Mouse (Mus musculus): ENCODE results near the gene Vrk3. TPM values are rescaled to one million over a fixed set of nuclear protein-coding genes. Genes with fewer than 3 reads are reported as not detected.

The Vrk3 gene
- 4.8 TPM for polyA plus RNA-seq (2015; fragmentation: Illumina TruSeq; extraction: RNeasy Lipid Tissue Mini Kit (QIAGEN cat#74804); ENCODE audit: insufficient read depth, low read depth, low replicate concordance)

DNA sequence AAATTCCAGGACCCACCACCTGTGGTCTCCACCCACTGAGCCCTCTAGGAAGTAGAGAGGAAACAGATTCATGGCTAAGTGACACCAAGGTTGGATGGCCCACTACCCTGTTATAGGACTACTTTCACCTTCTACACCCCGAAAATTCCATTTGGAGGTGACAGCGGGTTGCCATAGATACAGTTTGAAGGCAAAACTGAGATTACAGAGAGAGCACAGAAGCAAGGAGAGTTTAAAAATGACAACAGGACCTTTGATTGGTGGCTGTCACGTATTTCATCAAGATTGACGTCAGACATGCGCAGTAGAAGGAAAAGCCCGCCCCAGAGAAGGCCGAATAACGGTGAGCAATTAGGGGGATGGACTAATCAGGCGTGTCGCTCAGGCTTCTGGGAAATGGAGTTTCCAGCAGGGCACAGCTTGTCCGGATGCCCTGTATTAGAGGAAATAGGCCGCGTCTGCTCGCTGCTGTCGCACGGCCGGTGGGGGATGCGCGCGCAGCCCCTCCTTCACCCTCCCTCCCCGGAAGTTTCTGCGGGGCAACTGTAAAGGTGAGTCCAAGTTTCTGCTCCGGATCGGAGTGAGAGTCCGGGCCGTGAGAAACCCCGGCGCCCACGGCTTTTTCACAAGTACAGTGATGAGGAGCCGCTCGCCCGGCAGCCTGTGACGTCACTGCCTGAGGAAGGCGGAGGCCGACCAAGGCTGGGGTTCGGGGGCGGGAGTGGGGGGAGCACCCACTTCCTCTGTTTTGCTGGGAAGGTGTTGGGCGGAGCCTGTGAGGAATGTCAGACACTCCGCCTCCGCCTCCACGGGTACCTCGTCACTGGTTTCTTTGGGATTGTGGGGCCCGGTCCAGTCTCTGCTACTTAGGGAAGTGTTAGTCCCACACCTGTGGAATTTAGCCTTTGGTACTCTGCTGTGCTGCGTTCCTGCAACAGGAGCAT, at the start of gene Vrk3:
Vrk3 (plus strand) TSS at position 313 of the 944 bp plus-strand sequence.

DNA sequence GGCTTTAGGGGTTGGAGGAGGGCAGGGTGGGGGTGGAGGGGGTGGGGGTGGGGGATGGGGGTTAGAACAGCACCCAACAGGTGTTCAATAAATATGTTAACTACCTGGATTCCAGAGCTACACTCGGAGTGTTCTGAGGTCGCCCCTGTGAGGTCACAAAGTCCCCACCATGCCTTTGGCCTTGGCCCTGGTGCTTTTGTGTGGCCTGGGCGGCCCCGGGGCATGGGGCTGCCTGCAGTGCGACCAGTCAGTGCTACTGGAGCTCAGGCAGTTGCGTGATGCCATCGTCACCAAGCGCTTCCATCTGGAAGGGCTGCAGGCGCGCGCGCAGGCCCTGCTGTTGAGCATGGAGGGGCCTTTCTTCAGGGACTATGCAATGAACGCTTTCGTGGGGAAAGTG, 39.6 kb upstream of the Vrk3 start, which contains the start of gene Izumo2:
Izumo2 (plus strand) TSS at position 169 of the 400 bp plus-strand sequence.

DNA sequence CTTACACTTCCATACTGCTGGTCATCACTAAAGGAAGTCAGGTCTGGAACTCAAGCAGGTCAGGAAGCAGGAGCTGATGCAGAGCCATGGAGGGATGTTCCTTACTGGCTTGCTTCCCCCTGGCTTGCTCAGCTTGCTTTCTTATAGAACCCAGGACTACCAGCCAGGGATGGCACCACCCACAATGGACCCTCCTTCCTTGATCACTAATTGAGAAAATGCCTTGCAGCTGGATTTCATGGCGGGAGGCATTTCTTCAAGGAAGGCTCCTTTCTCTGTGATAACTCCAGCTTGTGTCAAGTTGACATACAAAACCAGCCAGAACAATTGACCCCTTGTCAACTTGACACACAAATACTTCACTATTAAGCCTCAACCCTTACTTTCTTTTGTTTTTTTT, 2.7 kb downstream of the Vrk3 start, which contains the start of gene Zfp473:
Zfp473 (minus strand) TSS at position 101 of the 400 bp plus-strand sequence.

DNA sequence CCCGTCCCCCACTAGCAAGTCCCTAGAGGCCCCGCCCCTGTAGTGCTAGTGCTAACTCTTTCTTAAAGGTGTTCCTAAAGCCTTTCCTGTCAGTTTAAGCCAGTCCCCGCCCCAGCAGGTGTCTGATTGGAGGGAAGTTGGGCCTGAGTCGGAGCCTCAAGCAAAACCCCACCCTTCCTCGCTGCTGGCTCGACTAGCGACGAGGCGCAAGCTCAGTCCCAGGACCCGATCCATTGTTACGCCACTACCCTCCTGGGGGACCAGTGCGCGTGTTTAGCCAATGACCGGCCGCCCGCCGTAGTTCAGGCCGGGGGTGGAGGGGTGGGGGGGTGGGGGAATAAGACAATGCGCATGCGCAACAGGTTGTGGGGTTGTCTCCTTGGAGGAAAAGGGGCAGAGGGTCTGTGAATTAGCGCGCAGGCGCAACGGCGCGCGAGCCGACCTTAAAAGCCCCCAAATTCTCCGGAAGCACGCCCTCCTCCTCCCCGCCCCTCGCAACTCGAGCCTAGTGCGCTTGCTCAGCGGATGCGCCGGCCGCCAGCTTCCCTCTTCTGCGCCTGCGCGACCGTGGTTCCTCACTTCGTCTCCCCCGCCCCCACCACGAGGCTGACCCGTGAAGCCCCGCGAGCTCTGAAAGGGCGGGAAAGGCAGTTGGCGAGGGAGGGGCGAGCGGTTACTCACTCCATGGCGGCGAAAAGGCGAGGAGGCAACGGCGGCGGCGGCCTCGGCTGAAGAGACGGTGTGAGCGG, 67.7 kb downstream of the Vrk3 start, which contains the start of the genes Nup62 and Il4i1:
Nup62 (plus strand) TSS at position 368 of the 749 bp plus-strand sequence.
Il4i1 (plus strand) TSS at position 667 of the 749 bp plus-strand sequence.

DNA sequence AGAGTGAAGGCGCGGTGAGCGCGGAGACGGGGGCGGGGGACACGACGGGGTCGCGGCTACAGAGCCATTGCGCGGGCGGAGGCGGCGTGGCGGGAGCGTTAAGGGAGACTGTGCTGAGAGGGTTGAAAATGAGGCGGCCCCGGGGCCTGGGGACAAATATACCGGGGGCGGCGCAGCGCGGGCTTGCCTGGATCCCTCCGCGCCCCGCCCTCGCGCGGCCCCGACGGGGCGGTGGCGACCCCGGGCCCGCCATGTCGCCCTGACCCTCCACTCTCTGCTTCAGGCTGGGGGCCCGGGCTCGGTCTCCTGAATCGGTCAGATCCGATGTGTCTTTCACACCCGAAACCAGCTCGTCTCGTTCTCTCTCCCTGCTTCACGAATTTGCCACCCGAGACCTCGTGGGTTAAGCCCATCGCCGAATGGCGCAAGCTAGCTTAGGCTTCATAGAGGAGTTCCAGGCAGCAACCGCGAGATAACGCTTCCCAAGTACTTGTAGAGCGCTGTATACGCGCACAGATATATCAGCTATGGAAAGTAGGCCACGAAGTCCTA, 68.3 kb downstream of the Vrk3 start, which contains the start of gene Atf5:
Atf5 (minus strand) TSS at position 189 of the 552 bp plus-strand sequence.

Other genes starting within 250 kb of the Vrk3 start
- gene Mybpc2, start 223.8 kb upstream of the Vrk3 start, polyA plus RNA-seq (2015; fragmentation: Illumina TruSeq; extraction: RNeasy Lipid Tissue Mini Kit (QIAGEN cat#74804); ENCODE audit: insufficient read depth, low read depth, low replicate concordance): 0.37 TPM
- gene Spib, start 216.3 kb upstream of the Vrk3 start, polyA plus RNA-seq (2015; fragmentation: Illumina TruSeq; extraction: RNeasy Lipid Tissue Mini Kit (QIAGEN cat#74804); ENCODE audit: insufficient read depth, low read depth, low replicate concordance): 0.50 TPM
- 12.0 TPM for gene Pold1, start 199.6 kb upstream of the Vrk3 start, polyA plus RNA-seq (2015; fragmentation: Illumina TruSeq; extraction: RNeasy Lipid Tissue Mini Kit (QIAGEN cat#74804); ENCODE audit: insufficient read depth, low read depth, low replicate concordance)
- gene Nr1h2, start 194.5 kb upstream of the Vrk3 start, polyA plus RNA-seq (2015; fragmentation: Illumina TruSeq; extraction: RNeasy Lipid Tissue Mini Kit (QIAGEN cat#74804); ENCODE audit: insufficient read depth, low read depth, low replicate concordance): 41.0 TPM
- gene Napsa, start 176.0 kb upstream of the Vrk3 start, polyA plus RNA-seq (2015; fragmentation: Illumina TruSeq; extraction: RNeasy Lipid Tissue Mini Kit (QIAGEN cat#74804); ENCODE audit: insufficient read depth, low read depth, low replicate concordance): 0.72 TPM
- gene Kcnc3, start 157.7 kb upstream of the Vrk3 start, polyA plus RNA-seq (2015; fragmentation: Illumina TruSeq; extraction: RNeasy Lipid Tissue Mini Kit (QIAGEN cat#74804); ENCODE audit: insufficient read depth, low read depth, low replicate concordance): 3.5 TPM
- 5.7 TPM for gene Myh14, start 77.6 kb upstream of the Vrk3 start, polyA plus RNA-seq (2015; fragmentation: Illumina TruSeq; extraction: RNeasy Lipid Tissue Mini Kit (QIAGEN cat#74804); ENCODE audit: insufficient read depth, low read depth, low replicate concordance)
- not detected for gene Izumo2, start 39.7 kb upstream of the Vrk3 start, polyA plus RNA-seq (2015; fragmentation: Illumina TruSeq; extraction: RNeasy Lipid Tissue Mini Kit (QIAGEN cat#74804); ENCODE audit: insufficient read depth, low read depth, low replicate concordance)
- gene Zfp473, start 2.6 kb downstream of the Vrk3 start, polyA plus RNA-seq (2015; fragmentation: Illumina TruSeq; extraction: RNeasy Lipid Tissue Mini Kit (QIAGEN cat#74804); ENCODE audit: insufficient read depth, low read depth, low replicate concordance): 0.28 TPM
- 5.4 TPM for gene Nup62, start 67.7 kb downstream of the Vrk3 start, polyA plus RNA-seq (2015; fragmentation: Illumina TruSeq; extraction: RNeasy Lipid Tissue Mini Kit (QIAGEN cat#74804); ENCODE audit: insufficient read depth, low read depth, low replicate concordance)
- gene Il4i1, start 68.0 kb downstream of the Vrk3 start, polyA plus RNA-seq (2015; fragmentation: Illumina TruSeq; extraction: RNeasy Lipid Tissue Mini Kit (QIAGEN cat#74804); ENCODE audit: insufficient read depth, low read depth, low replicate concordance): not detected
- 44.5 TPM for gene Atf5, start 68.2 kb downstream of the Vrk3 start, polyA plus RNA-seq (2015; fragmentation: Illumina TruSeq; extraction: RNeasy Lipid Tissue Mini Kit (QIAGEN cat#74804); ENCODE audit: insufficient read depth, low read depth, low replicate concordance)
- gene Akt1s1, start 100.6 kb downstream of the Vrk3 start, polyA plus RNA-seq (2015; fragmentation: Illumina TruSeq; extraction: RNeasy Lipid Tissue Mini Kit (QIAGEN cat#74804); ENCODE audit: insufficient read depth, low read depth, low replicate concordance): 13.5 TPM
- 19.6 TPM for gene Tbc1d17, start 100.7 kb downstream of the Vrk3 start, polyA plus RNA-seq (2015; fragmentation: Illumina TruSeq; extraction: RNeasy Lipid Tissue Mini Kit (QIAGEN cat#74804); ENCODE audit: insufficient read depth, low read depth, low replicate concordance)
- gene Pnkp, start 108.7 kb downstream of the Vrk3 start, polyA plus RNA-seq (2015; fragmentation: Illumina TruSeq; extraction: RNeasy Lipid Tissue Mini Kit (QIAGEN cat#74804); ENCODE audit: insufficient read depth, low read depth, low replicate concordance): 11.9 TPM
- gene Ptov1, start 121.4 kb downstream of the Vrk3 start, polyA plus RNA-seq (2015; fragmentation: Illumina TruSeq; extraction: RNeasy Lipid Tissue Mini Kit (QIAGEN cat#74804); ENCODE audit: insufficient read depth, low read depth, low replicate concordance): 49.5 TPM
- gene Med25, start 144.3 kb downstream of the Vrk3 start, polyA plus RNA-seq (2015; fragmentation: Illumina TruSeq; extraction: RNeasy Lipid Tissue Mini Kit (QIAGEN cat#74804); ENCODE audit: insufficient read depth, low read depth, low replicate concordance): 20.6 TPM
- gene Fuz, start 147.7 kb downstream of the Vrk3 start, polyA plus RNA-seq (2015; fragmentation: Illumina TruSeq; extraction: RNeasy Lipid Tissue Mini Kit (QIAGEN cat#74804); ENCODE audit: insufficient read depth, low read depth, low replicate concordance): 9.6 TPM
- gene Ap2a1, start 181.1 kb downstream of the Vrk3 start, polyA plus RNA-seq (2015; fragmentation: Illumina TruSeq; extraction: RNeasy Lipid Tissue Mini Kit (QIAGEN cat#74804); ENCODE audit: insufficient read depth, low read depth, low replicate concordance): 13.8 TPM
- not detected for gene Tsks, start 194.8 kb downstream of the Vrk3 start, polyA plus RNA-seq (2015; fragmentation: Illumina TruSeq; extraction: RNeasy Lipid Tissue Mini Kit (QIAGEN cat#74804); ENCODE audit: insufficient read depth, low read depth, low replicate concordance)
- gene Cpt1c, start 226.4 kb downstream of the Vrk3 start, polyA plus RNA-seq (2015; fragmentation: Illumina TruSeq; extraction: RNeasy Lipid Tissue Mini Kit (QIAGEN cat#74804); ENCODE audit: insufficient read depth, low read depth, low replicate concordance): 3.9 TPM
- gene Prmt1, start 238.2 kb downstream of the Vrk3 start, polyA plus RNA-seq (2015; fragmentation: Illumina TruSeq; extraction: RNeasy Lipid Tissue Mini Kit (QIAGEN cat#74804); ENCODE audit: insufficient read depth, low read depth, low replicate concordance): 31.9 TPM
- gene Irf3, start 249.2 kb downstream of the Vrk3 start, polyA plus RNA-seq (2015; fragmentation: Illumina TruSeq; extraction: RNeasy Lipid Tissue Mini Kit (QIAGEN cat#74804); ENCODE audit: insufficient read depth, low read depth, low replicate concordance): 70.4 TPM

All from pancreas, adult 10 weeks (tissue).